Mouse (Mus musculus) heart, embryonic 16.5 days (tissue): ENCODE measurements around the gene Gdf1. TPM values are rescaled to one million over a fixed set of nuclear protein-coding genes. Genes with fewer than 3 reads are reported as not detected.

Experiments used
- ATAC-seq: fragments of 200-750 bp; cut with Nextera tagmentation; replicated peaks from 2 replicates; pipeline ENCODE4 v1.8.0; 2017; ENCODE audit warnings: moderate number of reproducible peaks; ENCODE audit not compliant: insufficient read depth, low FRiP score; ENCODE audit errors: extremely low read depth
- H3K27ac ChIP-seq: fragments of 300-500 bp; sonication (generic); 2 replicates; pipeline ENCODE4 v1.5.1; 2014; ENCODE audit warnings: mild to moderate bottlenecking, low read length, control low read depth, moderate library complexity
- H3K27me3 ChIP-seq: fragments of 300-500 bp; sonication (generic); 2 replicates; pipeline ENCODE4 v1.6.1; 2014; ENCODE audit warnings: low read length, mixed read lengths; ENCODE audit not compliant: control insufficient read depth, insufficient read depth
- H3K36me3 ChIP-seq: fragments of 300-500 bp; sonication (generic); 2 replicates; pipeline ENCODE4 v1.6.1; 2014; ENCODE audit not compliant: control insufficient read depth, insufficient read depth
- H3K4me1 ChIP-seq: fragments of 300-500 bp; sonication (generic); 2 replicates; pipeline ENCODE4 v1.6.1; 2014; ENCODE audit warnings: low read length, mixed read lengths; ENCODE audit not compliant: control insufficient read depth, insufficient read depth
- H3K4me2 ChIP-seq: fragments of 300-500 bp; sonication (generic); 2 replicates; pipeline ENCODE4 v1.6.1; 2014; ENCODE audit warnings: low read depth, mild to moderate bottlenecking, control low read depth, low read length
- H3K4me3 ChIP-seq: fragments of 300-500 bp; sonication (generic); 2 replicates; pipeline ENCODE4 v1.5.1; 2014; ENCODE audit warnings: mild to moderate bottlenecking, control low read depth, low read length
- H3K9ac ChIP-seq: fragments of 300-500 bp; sonication (generic); 2 replicates; pipeline ENCODE4 v1.6.1; 2014; ENCODE audit warnings: low read length, control low read depth
- H3K9me3 ChIP-seq: fragments of 300-500 bp; sonication (generic); replicated peaks from 2 replicates; pipeline ENCODE4 v1.6.1; 2016; ENCODE audit warnings: low read length; ENCODE audit not compliant: control insufficient read depth
- WGBS: fragments of 180-500 bp; shearing (Covaris S2); extraction: QIAGEN DNeasy Blood & Tissue Kit; methylation state at CpG from one replicate; pipeline ENCODE4 v1.1.7; 2014; 5-methylcytosine and 5-hydroxymethylcytosine counted together
- polyA plus RNA-seq: library from polyadenylated mRNA; unstranded; fragments of >200 nt; fragmentation: Nextera tagmentation; extraction: Ambion mirVana; gene quantifications from 2 replicates; pipeline ENCODE4 v1.2.1, GENCODE M21; 2015

The Gdf1 gene
- 0.45 and 1.4 TPM in 2 replicates for polyA plus RNA-seq

DNA sequence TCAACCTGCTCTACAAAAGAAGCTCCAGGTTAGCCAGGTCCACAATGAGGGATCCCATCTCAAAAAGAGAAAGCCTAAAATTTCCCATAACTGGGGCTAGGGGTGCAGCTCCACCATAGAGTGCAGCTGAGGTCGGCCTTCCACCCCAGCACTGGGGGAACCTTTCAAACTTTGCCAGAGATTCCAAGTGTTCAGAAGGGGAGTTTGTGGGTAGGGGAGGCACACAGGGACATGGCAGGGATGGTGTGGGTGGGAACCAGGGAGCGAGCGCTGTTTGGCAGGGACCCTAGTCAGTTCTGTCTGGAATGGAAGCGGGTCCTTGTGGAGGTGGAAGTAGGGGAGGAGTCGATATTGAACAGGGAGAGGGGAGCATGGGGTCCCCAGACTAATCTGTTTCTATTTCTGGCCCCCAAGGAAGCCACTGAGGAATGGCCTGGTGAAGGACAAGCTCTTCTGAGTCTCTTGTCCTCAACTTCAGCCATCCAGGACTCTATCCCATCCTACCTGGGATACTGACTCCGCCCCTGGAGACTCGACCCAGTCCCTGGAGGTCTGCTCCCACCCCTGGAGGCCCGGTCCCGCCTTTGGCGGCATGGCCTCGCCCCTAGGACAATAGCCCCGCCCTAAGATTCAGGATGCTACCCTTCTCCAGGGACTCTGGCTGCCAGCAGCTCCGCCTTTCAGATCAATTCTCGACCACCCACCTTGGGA is at the start of gene Gdf1:
Gene Gdf1, plus strand, starts transcription at position 694 of the 711 bp plus-strand sequence.
- H3K9me3 ChIP-seq, result no peaks in the 10 kb centered on the region
- peaks cover 26% of the 10 kb centered on the region for H3K36me3 ChIP-seq
- peak within 1 kb of the TSS; percentile 19 for H3K4me3 ChIP-seq
- ATAC-seq, result no peak
- 34% methylated on average over 14 of the region's 14 CpGs for WGBS
- H3K27ac ChIP-seq, result no peak within 1 kb of the TSS
- H3K4me2 ChIP-seq, result peak within 1 kb of the TSS; percentile 48
- H3K4me1 ChIP-seq, result peaks cover 9% of the 10 kb centered on the region
- H3K9ac ChIP-seq, result peak within 1 kb of the TSS; percentile 35; the same call in 1 of the 2 replicates
- H3K27me3 ChIP-seq, result peaks cover 9% of the 10 kb centered on the region; the same call in 1 of the 2 replicates

DNA sequence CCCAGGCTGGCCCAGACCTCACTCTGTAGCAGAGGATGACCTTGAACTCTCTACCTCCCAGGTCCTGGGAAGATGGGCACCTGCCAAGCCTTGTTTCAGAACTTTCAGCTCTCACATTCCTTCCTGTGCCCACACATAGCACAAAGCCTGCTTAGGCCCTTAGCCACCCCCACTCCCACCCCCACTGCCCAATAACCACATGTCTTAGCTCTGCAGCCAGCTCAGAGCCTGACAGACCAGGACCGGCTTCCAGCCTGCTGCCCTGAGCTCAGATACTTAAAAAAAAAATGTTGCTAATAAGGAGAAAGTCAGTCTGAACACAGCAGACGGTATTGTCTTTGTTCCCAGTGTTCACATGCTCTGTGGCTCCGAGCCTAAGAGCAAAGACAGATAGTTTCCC is 48.6 kb upstream of the Gdf1 start:
- WGBS, result 33% methylated on average over 3 of the region's 3 CpGs
- ATAC-seq, result no peak
- Histone ChIP-seq H3K27ac (peak overlapping the region; percentile 78), H3K27me3 (no peaks in the 10 kb centered on the region), H3K36me3 (peaks cover 10% of the 10 kb centered on the region), H3K9ac (no peak overlapping the region), H3K9me3 (no peaks in the 10 kb centered on the region), H3K4me2 (no peak overlapping the region), H3K4me1 (peaks cover 24% of the 10 kb centered on the region), H3K4me3 (no peak overlapping the region)

DNA sequence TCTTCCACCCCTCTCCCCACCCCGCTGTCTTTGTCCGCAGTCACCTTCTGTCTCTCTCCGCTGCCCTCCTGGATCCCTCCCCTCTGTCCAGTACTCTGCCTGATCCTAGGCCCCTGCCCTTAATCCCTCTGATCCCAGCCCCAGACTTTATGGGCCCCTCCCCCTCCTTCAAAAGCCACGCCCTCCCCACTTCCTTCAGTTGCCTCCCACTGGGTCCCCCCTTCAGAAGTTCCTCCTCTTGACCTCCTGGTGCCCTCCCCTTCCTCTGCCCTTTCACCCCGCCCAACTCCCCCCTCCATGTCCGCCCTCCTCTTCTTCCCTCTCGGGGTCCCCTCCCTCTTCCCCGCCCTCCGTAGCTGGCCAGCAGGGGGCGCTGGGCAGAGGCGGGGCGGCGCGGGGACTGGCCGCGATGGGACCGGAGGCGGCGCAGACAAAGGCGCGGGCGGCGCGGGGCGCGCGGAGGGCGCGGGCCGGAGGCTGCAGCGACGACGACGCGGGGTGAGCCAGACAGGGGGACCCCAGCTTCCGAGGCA is 46.9 kb upstream of the Gdf1 start, which contains the start of gene Homer3:
Gene Homer3, plus strand, starts transcription at position 225 of the 533 bp plus-strand sequence.
- Histone ChIP-seq H3K4me1 (peaks cover 24% of the 10 kb centered on the region), H3K27ac (peak within 1 kb of the TSS; percentile 79), H3K9ac (peak within 1 kb of the TSS; percentile 97), H3K4me3 (peak within 1 kb of the TSS; percentile 82), H3K27me3 (no peaks in the 10 kb centered on the region), H3K36me3 (peaks cover 27% of the 10 kb centered on the region), H3K9me3 (0 out of 2 replicates have a peak, but pooled peaks cover 5% of the 10 kb centered on the region), H3K4me2 (peak within 1 kb of the TSS; percentile 79)
- ATAC-seq, result peak; percentile 85
- WGBS, result under 1% methylated on average over 36 of the region's 36 CpGs

DNA sequence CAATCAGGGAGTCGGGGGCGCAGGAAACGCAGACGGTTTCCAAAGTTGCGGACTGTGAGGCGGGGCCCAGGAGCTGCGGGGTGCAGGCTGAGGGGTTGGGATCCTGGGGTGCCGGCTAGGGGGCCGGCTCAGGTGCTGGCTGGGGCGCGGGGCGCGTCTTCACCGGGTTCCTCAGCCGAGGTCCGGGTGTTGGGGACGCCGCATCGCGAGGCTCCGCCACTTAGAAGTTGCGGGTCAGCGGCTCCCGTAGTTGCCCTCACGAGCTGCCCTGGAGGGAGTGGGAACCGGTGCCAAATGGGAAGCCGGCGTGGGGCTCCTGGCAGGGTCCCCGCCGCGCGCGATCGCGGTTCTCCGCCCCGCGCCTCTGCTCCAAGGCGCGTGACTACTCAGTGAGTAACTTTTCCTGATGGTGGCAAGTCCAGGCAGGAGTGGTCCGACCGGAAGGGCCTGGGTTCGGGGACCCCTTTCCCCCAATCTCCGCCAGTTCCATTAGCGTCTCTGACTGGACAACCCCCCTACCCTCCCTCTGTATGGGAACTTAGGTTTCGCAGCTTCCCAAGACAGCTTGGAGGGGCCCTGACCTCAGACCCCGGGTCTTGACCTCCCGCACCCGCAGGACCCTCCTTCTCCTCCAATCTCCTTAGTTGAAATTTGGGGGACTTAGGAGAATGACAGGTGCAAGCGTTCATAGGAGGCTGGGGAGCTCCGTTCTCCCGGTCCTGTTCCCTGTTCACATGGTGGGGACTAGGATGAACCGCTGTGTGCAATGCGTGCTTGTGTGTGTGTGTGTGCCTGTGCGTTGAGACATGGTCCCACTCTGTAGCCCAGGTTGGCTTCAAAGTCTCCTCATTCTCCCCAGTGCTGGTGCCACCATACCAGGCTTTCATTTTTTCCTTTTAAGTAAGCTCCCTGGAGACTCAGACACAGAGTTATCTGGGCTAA is 46.2 kb upstream of the Gdf1 start:
- H3K9ac ChIP-seq, result peak overlapping the region; percentile 97
- peak; percentile 31 for ATAC-seq
- peak overlapping the region; percentile 82 for H3K4me3 ChIP-seq
- 0 out of 2 replicates have a peak, but pooled peaks cover 5% of the 10 kb centered on the region for H3K9me3 ChIP-seq
- H3K27ac ChIP-seq, result peak overlapping the region; percentile 79
- H3K4me2 ChIP-seq, result peak overlapping the region; percentile 79
- peaks cover 22% of the 10 kb centered on the region for H3K4me1 ChIP-seq
- H3K36me3 ChIP-seq, result peaks cover 31% of the 10 kb centered on the region
- WGBS, result 2% methylated on average over 55 of the region's 55 CpGs
- H3K27me3 ChIP-seq, result no peaks in the 10 kb centered on the region

DNA sequence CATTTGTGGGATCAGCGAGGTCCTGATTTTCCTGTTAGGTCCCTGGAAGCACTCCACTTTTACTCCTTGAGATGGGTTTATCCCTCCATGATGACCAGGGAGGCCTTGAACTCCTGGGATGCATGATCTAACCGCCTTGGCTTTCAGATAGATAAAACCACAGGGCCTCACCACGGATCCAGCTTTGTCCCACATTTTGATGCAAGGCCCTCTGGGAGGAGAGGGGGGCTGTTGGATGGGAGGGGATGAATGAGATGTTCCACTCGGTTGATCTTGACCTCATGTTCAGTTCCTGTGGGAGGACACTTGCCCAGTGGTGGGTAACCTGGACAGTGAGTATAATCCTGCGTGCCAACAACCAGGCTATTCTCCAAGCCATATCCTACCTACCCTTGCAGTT is 45.2 kb upstream of the Gdf1 start:
- ATAC-seq, result no peak

DNA sequence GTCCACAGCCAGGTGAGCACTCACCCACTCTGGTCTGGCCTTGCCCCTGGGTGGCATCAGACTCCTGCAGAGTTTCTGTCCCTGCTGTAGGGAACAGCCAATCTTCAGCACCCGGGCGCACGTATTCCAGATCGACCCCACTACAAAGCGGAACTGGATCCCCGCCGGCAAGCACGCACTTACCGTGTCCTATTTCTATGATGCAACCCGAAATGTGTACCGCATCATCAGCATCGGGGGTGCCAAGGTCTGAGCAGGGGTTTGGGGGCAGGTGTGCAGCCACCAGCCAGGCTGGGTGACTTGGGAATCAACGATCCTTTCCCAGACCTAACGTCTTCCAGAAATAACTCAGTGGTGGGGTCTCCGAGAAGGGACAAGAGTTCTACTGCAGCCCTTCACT is 44.3 kb upstream of the Gdf1 start:
- H3K36me3 ChIP-seq, result peaks cover 37% of the 10 kb centered on the region
- WGBS, result 93% methylated on average over 15 of the region's 15 CpGs
- no peak overlapping the region for H3K4me3 ChIP-seq
- no peaks in the 10 kb centered on the region for H3K27me3 ChIP-seq
- H3K4me1 ChIP-seq, result peaks cover 10% of the 10 kb centered on the region
- no peak overlapping the region for H3K9ac ChIP-seq
- 0 out of 2 replicates have a peak, but pooled peaks cover 5% of the 10 kb centered on the region for H3K9me3 ChIP-seq
- ATAC-seq, result no peak
- H3K27ac ChIP-seq, result no peak overlapping the region
- no peak overlapping the region for H3K4me2 ChIP-seq

More for the DNA sequence above, 45.2 kb upstream of the Gdf1 start:
- Histone ChIP-seq H3K4me2 (no peak overlapping the region), H3K9ac (no peak overlapping the region), H3K27me3 (no peaks in the 10 kb centered on the region), H3K9me3 (0 out of 2 replicates have a peak, but pooled peaks cover 5% of the 10 kb centered on the region), H3K36me3 (peaks cover 33% of the 10 kb centered on the region), H3K4me3 (no peak overlapping the region), H3K27ac (no peak overlapping the region), H3K4me1 (peaks cover 13% of the 10 kb centered on the region)
- WGBS, result 72% methylated on average over 5 of the region's 5 CpGs

DNA sequence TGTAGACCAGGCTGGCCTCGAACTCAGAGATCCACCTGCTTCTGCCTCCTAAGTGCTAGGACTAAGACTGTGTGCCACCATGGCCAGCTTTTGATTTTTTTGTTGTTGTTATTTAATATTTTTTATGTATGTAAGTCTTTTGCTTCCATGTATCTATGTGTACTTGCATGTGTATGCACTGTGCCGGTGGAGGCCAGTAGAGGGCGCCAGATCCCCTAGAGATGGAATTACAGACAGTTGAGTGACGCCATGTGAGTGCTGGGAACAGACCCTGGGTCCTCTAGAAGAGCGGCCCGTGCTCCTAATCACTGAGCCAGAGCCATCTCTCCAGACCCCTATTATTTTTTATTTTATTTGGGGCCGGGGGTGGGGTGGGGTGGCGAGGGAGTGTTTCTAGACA is 42.9 kb upstream of the Gdf1 start:
- WGBS, result 85% methylated on average over 8 of the region's 8 CpGs
- H3K36me3 ChIP-seq, result peaks cover 49% of the 10 kb centered on the region

DNA sequence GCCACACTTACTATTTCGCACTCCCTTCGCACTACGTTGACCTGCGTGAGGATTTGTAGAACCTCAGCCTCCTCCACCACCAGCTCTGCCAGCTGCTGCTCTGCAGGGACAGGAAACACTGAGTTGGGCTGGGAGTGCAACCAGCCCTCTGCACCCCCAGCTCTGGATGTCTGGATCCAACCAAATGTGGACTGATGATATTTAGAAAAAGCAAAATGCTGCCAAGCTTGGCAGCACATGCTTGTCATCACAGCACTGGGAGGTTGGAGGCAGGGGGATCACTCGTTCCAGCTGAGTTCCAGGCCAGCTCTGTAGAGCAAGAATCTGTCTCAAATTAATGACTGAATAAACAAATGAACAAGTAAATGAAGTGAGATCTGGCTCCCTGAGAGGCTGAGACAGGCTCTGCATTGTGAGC is 35.6 kb upstream of the Gdf1 start:
- Histone ChIP-seq H3K27me3 (no peaks in the 10 kb centered on the region), H3K36me3 (peaks cover 56% of the 10 kb centered on the region), H3K27ac (no peak overlapping the region), H3K4me2 (no peak overlapping the region), H3K9ac (no peak overlapping the region), H3K4me3 (no peak overlapping the region), H3K4me1 (no peaks in the 10 kb centered on the region), H3K9me3 (no peaks in the 10 kb centered on the region)
- ATAC-seq, result no peak
- WGBS, result 60% methylated on average over 5 of the region's 5 CpGs

More for the DNA sequence above, 42.9 kb upstream of the Gdf1 start:
- Histone ChIP-seq H3K9me3 (0 out of 2 replicates have a peak, but pooled peaks cover 5% of the 10 kb centered on the region), H3K9ac (no peak overlapping the region), H3K4me2 (no peak overlapping the region), H3K4me3 (no peak overlapping the region), H3K4me1 (peaks cover 5% of the 10 kb centered on the region; the same call in 1 of the 2 replicates), H3K27ac (no peak overlapping the region), H3K27me3 (no peaks in the 10 kb centered on the region)
- ATAC-seq, result no peak
